Mouse (Mus musculus) thymus, adult 2 months (tissue): ENCODE results near the gene Ddx50.

Experiments
- CTCF ChIP-seq: fragments of 200-500 bp; IDR thresholded peaks from 2 replicates; pipeline ENCODE4 v1.5.1; 2012; ENCODE audit warnings: mild to moderate bottlenecking, control low read depth, low read length, moderate library complexity, borderline replicate concordance; ENCODE audit not compliant: control insufficient read depth, poor library complexity, insufficient read depth; ENCODE audit errors: extremely low read depth
- POLR2A ChIP-seq: fragments of 200-500 bp; IDR thresholded peaks from 2 replicates; pipeline ENCODE4 v1.6.1; 2012; ENCODE audit warnings: mild to moderate bottlenecking, low read length, control low read depth, moderate library complexity; ENCODE audit not compliant: control insufficient read depth, poor library complexity, insufficient read depth; ENCODE audit errors: extremely low read depth

GRCm38 (mm10) chr10:62583245-62583644 is 67.8 kb downstream of the Ddx50 start:
- TF ChIP-seq POLR2A: no peak
- TF ChIP-seq CTCF: no peak
